Mouse (Mus musculus): ENCODE results near the gene Mast2.

DNA sequence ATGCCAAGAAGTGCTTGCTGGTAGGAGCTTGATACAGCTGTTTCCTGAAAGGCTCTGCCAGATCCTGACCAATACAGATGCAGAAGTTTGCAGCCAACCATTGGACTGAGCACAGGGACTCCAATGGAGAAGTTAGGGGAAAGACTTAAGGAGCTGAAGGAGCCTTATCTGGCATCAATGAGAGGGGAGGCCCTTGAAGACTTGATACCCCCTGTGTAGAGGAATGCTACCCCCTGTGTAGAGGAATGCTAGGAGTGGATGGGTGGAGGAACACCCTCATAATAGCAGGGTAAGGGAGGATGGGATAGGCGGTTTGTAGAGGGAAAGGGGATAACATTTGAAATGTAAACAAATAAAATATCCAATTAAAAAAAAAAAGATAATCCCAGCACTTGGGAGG lies 65.9 kb downstream of the Mast2 start:
- no peak for TF ChIP-seq CTCF (conservative IDR thresholded peaks at IDR 0.05; ENCODE audit: insufficient read depth, insufficient read length, low read depth, low read length)
- no peak for TF ChIP-seq POLR2A (IDR thresholded peaks at IDR 0.05; ENCODE audit: low read depth, low read length)
